Comparison of ENCODE assay signal across 18 mouse cellular contexts in genomic region chr8:89569406-89569805, GRCm38 (mm10).
DNase-seq lines count a peak whose midpoint lies in the region; ATAC-seq and TF ChIP-seq lines count a peak whose summit lies in the region.
"Had no signal": no experiment of that assay in that cellular context is flagged by ENCODE, and none has a peak within 500 bp of the region (broad histone marks: within the 10 kb centered on the region; RNA-seq: fewer than 3 reads in every experiment).

No protein-coding gene starts in this region.

- intact Hi-C loops in left cerebral cortex, postnatal 4 days (cut with DNase I), result loop anchor here (2.0 kb wide), 1 partner anchor 533 kb away; no protein-coding TSS in a partner anchor

- no peak for ATAC-seq in hindbrain, embryonic 15.5 days (ENCODE audit: low FRiP score, low read depth)
- ATAC-seq: CD4-positive, CD25-positive, alpha-beta regulatory T cell, adult 4 months; intestine, embryonic 16.5 days; lung, postnatal 0 days had no signal

- H3K9ac ChIP-seq in hindbrain, embryonic 15.5 days, result no peak overlapping the region
- H3K9ac ChIP-seq: liver, embryonic 14.5 days had no signal

- no peak overlapping the region for H3K4me3 ChIP-seq in hindbrain, embryonic 15.5 days
- no peak overlapping the region for H3K4me3 ChIP-seq in hindbrain, embryonic 10.5 days
- H3K4me3 ChIP-seq in olfactory bulb, adult 2 months (ENCODE audit: insufficient read depth, low read depth, low read length), result no peak overlapping the region

- H3K4me2 ChIP-seq in hindbrain, embryonic 15.5 days, result peak overlapping the region; percentile 25; the same call in 1 of the 2 replicates

- H3K9me3 ChIP-seq in hindbrain, embryonic 15.5 days, result no peaks in the 10 kb centered on the region
- no peaks in the 10 kb centered on the region for H3K9me3 ChIP-seq in hindbrain, embryonic 10.5 days

- H3K4me1 ChIP-seq in hindbrain, embryonic 15.5 days (replicated peaks), result peaks cover 15% of the 10 kb centered on the region; the same call in 1 of the 2 replicates
- H3K4me1 ChIP-seq in hindbrain, embryonic 10.5 days (replicated peaks), result peaks cover 43% of the 10 kb centered on the region
- H3K4me1 ChIP-seq in olfactory bulb, adult 2 months (ENCODE audit: control insufficient read depth, insufficient read depth, low read length), result peaks cover 27% of the 10 kb centered on the region

- H3K27me3 ChIP-seq in hindbrain, embryonic 15.5 days, result peaks cover 36% of the 10 kb centered on the region; the same call in 1 of the 2 replicates
- H3K27me3 ChIP-seq in hindbrain, embryonic 10.5 days (ENCODE audit: insufficient read depth, poor library complexity, severe bottlenecking), result peaks cover 28% of the 10 kb centered on the region

- no peaks in the 10 kb centered on the region for H3K36me3 ChIP-seq in hindbrain, embryonic 15.5 days
- no peaks in the 10 kb centered on the region for H3K36me3 ChIP-seq in hindbrain, embryonic 10.5 days

- DNase-seq in heart, adult 11 months, result peak; percentile 61
- DNase-seq in heart, postnatal 4 days, result no peak
- DNase-seq in hindbrain, embryonic 10.5 days (ENCODE audit: low spot score), result no peak
- peak; percentile 21 to 27 for DNase-seq in right cerebral cortex, postnatal 10 days (ENCODE audit: low spot score in 2 of 2)
- DNase-seq in right cerebral cortex, postnatal 36 days (ENCODE audit: low spot score in 2 of 2), result no peak
- DNase-seq in left cerebral cortex, postnatal 4 days, result no peak
- DNase-seq: adrenal gland, postnatal 10 days; cerebellum, adult 8-10 months; embryo, embryonic 11 days; kidney, postnatal 36 days; layer of hippocampus, postnatal 36 days; right cerebral cortex, postnatal 14 days had no signal

- TF ChIP-seq CTCF in olfactory bulb, adult 2 months (IDR thresholded peaks at IDR 0.05; ENCODE audit: insufficient read depth, low read depth, low read length), result no peak

- no peak for TF ChIP-seq POLR2A in olfactory bulb, adult 2 months (IDR thresholded peaks at IDR 0.05; ENCODE audit: insufficient read depth, low read depth, low read length)

- 43% methylated on average over 9 of the region's 9 CpGs for WGBS in hindbrain, embryonic 15.5 days
- WGBS in hindbrain, embryonic 10.5 days, result 67% methylated on average over 9 of the region's 9 CpGs
- 19% methylated on average over 9 of the region's 9 CpGs for WGBS in olfactory bulb, adult 2 months

- H3K27ac ChIP-seq in hindbrain, embryonic 15.5 days (replicated peaks), result no peak overlapping the region
- H3K27ac ChIP-seq in hindbrain, embryonic 10.5 days, result no peak overlapping the region
- H3K27ac ChIP-seq in olfactory bulb, adult 2 months (ENCODE audit: insufficient read depth, low read depth, low read length), result peak overlapping the region; percentile 80
- H3K27ac ChIP-seq: liver, embryonic 14.5 days had no signal

Comparison
In these comparisons a context has a peak if more than half of its experiments do, and no peak if none do; other contexts are left out.
1. DNase-seq: peak in heart, adult 11 months (single experiment) and right cerebral cortex, postnatal 10 days (2 of 2); none in heart, postnatal 4 days (single experiment), hindbrain, embryonic 10.5 days (single experiment), right cerebral cortex, postnatal 36 days (0 of 2) and left cerebral cortex, postnatal 4 days (single experiment).